Mouse (Mus musculus) hindbrain, embryonic 13.5 days (tissue): ENCODE results near the gene Vmo1. TPM values are rescaled to one million over a fixed set of nuclear protein-coding genes. Genes with fewer than 3 reads are reported as not detected.

Experiments
- ATAC-seq: fragments of 200-750 bp; cut with Nextera tagmentation; 2 replicates; pipeline ENCODE4 v1.8.0; 2017; ENCODE audit warnings: moderate TSS enrichment; ENCODE audit not compliant: low FRiP score
- H3K27ac ChIP-seq: fragments of 300-500 bp; sonication (generic); 2 replicates; pipeline ENCODE4 v1.5.1; 2015; ENCODE audit warnings: inconsistent platforms, mild to moderate bottlenecking, moderate library complexity
- H3K27me3 ChIP-seq: fragments of 300-500 bp; sonication (generic); 2 replicates; pipeline ENCODE4 v1.6.1; 2015; ENCODE audit warnings: mild to moderate bottlenecking, inconsistent platforms
- H3K36me3 ChIP-seq: fragments of 300-500 bp; sonication (generic); 2 replicates; pipeline ENCODE4 v1.6.1; 2015; ENCODE audit warnings: mild to moderate bottlenecking, inconsistent platforms
- H3K4me1 ChIP-seq: fragments of 300-500 bp; sonication (generic); replicated peaks from 2 replicates; pipeline ENCODE4 v1.6.1; 2015; ENCODE audit warnings: inconsistent platforms
- H3K4me2 ChIP-seq: fragments of 300-500 bp; sonication (generic); 2 replicates; pipeline ENCODE4 v1.6.1; 2015; ENCODE audit warnings: inconsistent platforms, mild to moderate bottlenecking, moderate library complexity
- H3K4me3 ChIP-seq: fragments of 300-500 bp; sonication (generic); 2 replicates; pipeline ENCODE4 v1.5.1; 2015; ENCODE audit warnings: mild to moderate bottlenecking, inconsistent platforms
- H3K9ac ChIP-seq: fragments of 300-500 bp; sonication (generic); 2 replicates; pipeline ENCODE4 v1.6.1; 2015; ENCODE audit warnings: mild to moderate bottlenecking, inconsistent platforms
- H3K9me3 ChIP-seq: fragments of 300-500 bp; sonication (generic); 2 replicates; pipeline ENCODE4 v1.6.1; 2016; ENCODE audit warnings: inconsistent platforms
- WGBS: fragments of 180-500 bp; shearing (Covaris S2); methylation state at CpG from one replicate; pipeline ENCODE4 v1.1.7; 2015; 5-methylcytosine and 5-hydroxymethylcytosine counted together
- polyA plus RNA-seq: library from polyadenylated mRNA; unstranded; fragments of >200 nt; fragmentation: Nextera tagmentation; extraction: Ambion mirVana; gene quantifications from 2 replicates; pipeline ENCODE4 v1.2.1, GENCODE M21; 2015

Vmo1 gene
- polyA plus RNA-seq: 0.31 TPM in 1 of 2 replicates, not detected in the other

- no peak for ATAC-seq
- Histone ChIP-seq H3K4me2 (no peak within 1 kb of the TSS), H3K36me3 (no peaks in the 10 kb centered on the region), H3K4me1 (peaks cover 15% of the 10 kb centered on the region), H3K9ac (peak within 1 kb of the TSS; percentile 24; the same call in 1 of the 2 replicates), H3K9me3 (no peaks in the 10 kb centered on the region), H3K27me3 (peaks cover 9% of the 10 kb centered on the region; the same call in 1 of the 2 replicates), H3K4me3 (no peak within 1 kb of the TSS), H3K27ac (no peak within 1 kb of the TSS)
- WGBS: 92% methylated on average over 7 of the region's 7 CpGs
Measured at GRCm38 (mm10) chr11:70514288-70514687, at the start of gene Vmo1. Gene Vmo1, minus strand, starts transcription at chr11:70514616.

- Histone ChIP-seq H3K36me3 (peaks cover 5% of the 10 kb centered on the region; the same call in 1 of the 2 replicates), H3K27ac (peak overlapping the region; percentile 91), H3K4me1 (peaks cover 47% of the 10 kb centered on the region), H3K4me2 (peak overlapping the region; percentile 94), H3K9me3 (no peaks in the 10 kb centered on the region), H3K9ac (peak overlapping the region; percentile 92), H3K27me3 (no peaks in the 10 kb centered on the region), H3K4me3 (peak overlapping the region; percentile 95)
- WGBS: 3% methylated on average over 25 of the region's 25 CpGs
- ATAC-seq: no peak
Measured at GRCm38 (mm10) chr11:70563470-70564275, 49.3 kb upstream of the Vmo1 start.

GRCm38 (mm10) chr11:70562995-70563469 is 48.6 kb upstream of the Vmo1 start:
- Histone ChIP-seq H3K9ac (peak overlapping the region; percentile 92), H3K27me3 (no peaks in the 10 kb centered on the region), H3K36me3 (peaks cover 2% of the 10 kb centered on the region; the same call in 1 of the 2 replicates), H3K27ac (peak overlapping the region; percentile 91), H3K4me1 (peaks cover 47% of the 10 kb centered on the region), H3K4me3 (peak overlapping the region; percentile 95), H3K4me2 (peak overlapping the region; percentile 94), H3K9me3 (no peaks in the 10 kb centered on the region)
- ATAC-seq: peak; percentile 49
- 0% methylated on average over 8 of the region's 31 CpGs for WGBS

- peak within 1 kb of the TSS; percentile 95 for H3K4me3 ChIP-seq
- under 1% methylated on average over 47 of the region's 57 CpGs for WGBS
- peak within 1 kb of the TSS; percentile 94 for H3K4me2 ChIP-seq
- H3K4me1 ChIP-seq: peaks cover 47% of the 10 kb centered on the region
- H3K36me3 ChIP-seq: 0 out of 2 replicates have a peak, but pooled peaks cover 1% of the 10 kb centered on the region
- no peaks in the 10 kb centered on the region for H3K9me3 ChIP-seq
- no peaks in the 10 kb centered on the region for H3K27me3 ChIP-seq
- ATAC-seq: peak; percentile 95
- H3K27ac ChIP-seq: peak within 1 kb of the TSS; percentile 91
- peak within 1 kb of the TSS; percentile 92 for H3K9ac ChIP-seq
Measured at GRCm38 (mm10) chr11:70562287-70562994, 48.0 kb upstream of the Vmo1 start, which contains the start of gene Mink1. Gene Mink1, plus strand, starts transcription at chr11:70562881.

GRCm38 (mm10) chr11:70561937-70562286 is 47.5 kb upstream of the Vmo1 start:
- H3K9me3 ChIP-seq: no peaks in the 10 kb centered on the region
- H3K4me2 ChIP-seq: peak overlapping the region; percentile 94
- H3K4me1 ChIP-seq: peaks cover 42% of the 10 kb centered on the region
- peak overlapping the region; percentile 92 for H3K9ac ChIP-seq
- 2% methylated on average over 2 of the region's 2 CpGs for WGBS
- H3K4me3 ChIP-seq: peak overlapping the region; percentile 95
- no peak for ATAC-seq
- H3K27ac ChIP-seq: peak overlapping the region; percentile 91
- H3K36me3 ChIP-seq: 0 out of 2 replicates have a peak, but pooled peaks cover 3% of the 10 kb centered on the region
- no peaks in the 10 kb centered on the region for H3K27me3 ChIP-seq

- H3K27ac ChIP-seq: no peak overlapping the region
- H3K4me3 ChIP-seq: no peak overlapping the region
- H3K36me3 ChIP-seq: 0 out of 2 replicates have a peak, but pooled peaks cover 3% of the 10 kb centered on the region
- H3K9ac ChIP-seq: no peak overlapping the region
- WGBS: 97% methylated on average over 9 of the region's 9 CpGs
- no peak for ATAC-seq
- H3K27me3 ChIP-seq: 0 out of 2 replicates have a peak, but pooled peaks cover 6% of the 10 kb centered on the region
- no peak overlapping the region for H3K4me2 ChIP-seq
- peaks cover 15% of the 10 kb centered on the region for H3K4me1 ChIP-seq
- H3K9me3 ChIP-seq: no peaks in the 10 kb centered on the region
Measured at GRCm38 (mm10) chr11:70557545-70557944, 43.1 kb upstream of the Vmo1 start.

- H3K4me1 ChIP-seq: peaks cover 7% of the 10 kb centered on the region
- no peak overlapping the region for H3K27ac ChIP-seq
- H3K36me3 ChIP-seq: 0 out of 2 replicates have a peak, but pooled peaks cover 3% of the 10 kb centered on the region
- ATAC-seq: no peak
- H3K4me3 ChIP-seq: no peak overlapping the region
- H3K27me3 ChIP-seq: peaks cover 10% of the 10 kb centered on the region; the same call in 1 of the 2 replicates
- no peak overlapping the region for H3K9ac ChIP-seq
- WGBS: 25% methylated on average over 6 of the region's 7 CpGs
- no peaks in the 10 kb centered on the region for H3K9me3 ChIP-seq
- no peak overlapping the region for H3K4me2 ChIP-seq
Measured at GRCm38 (mm10) chr11:70553940-70554339, 39.5 kb upstream of the Vmo1 start.

- peaks cover 10% of the 10 kb centered on the region; the same call in 1 of the 2 replicates for H3K27me3 ChIP-seq
- H3K9me3 ChIP-seq: no peaks in the 10 kb centered on the region
- 89% methylated on average over 8 of the region's 8 CpGs for WGBS
- H3K27ac ChIP-seq: no peak overlapping the region
- no peak overlapping the region for H3K9ac ChIP-seq
- H3K4me2 ChIP-seq: no peak overlapping the region
- no peaks in the 10 kb centered on the region for H3K36me3 ChIP-seq
- H3K4me1 ChIP-seq: peaks cover 7% of the 10 kb centered on the region
- no peak overlapping the region for H3K4me3 ChIP-seq
- ATAC-seq: no peak
Measured at GRCm38 (mm10) chr11:70551526-70551925, 37.1 kb upstream of the Vmo1 start.

- Histone ChIP-seq H3K27me3 (peaks cover 24% of the 10 kb centered on the region), H3K36me3 (no peaks in the 10 kb centered on the region), H3K9me3 (no peaks in the 10 kb centered on the region), H3K4me2 (no peak overlapping the region), H3K4me1 (peaks cover 11% of the 10 kb centered on the region), H3K27ac (no peak overlapping the region), H3K4me3 (no peak overlapping the region), H3K9ac (no peak overlapping the region)
- ATAC-seq: no peak
- 75% methylated on average over 7 of the region's 7 CpGs for WGBS
Measured at GRCm38 (mm10) chr11:70544496-70544895, 30.1 kb upstream of the Vmo1 start.

GRCm38 (mm10) chr11:70541415-70541814 is 27.0 kb upstream of the Vmo1 start:
- peaks cover 11% of the 10 kb centered on the region for H3K4me1 ChIP-seq
- no peaks in the 10 kb centered on the region for H3K36me3 ChIP-seq
- peaks cover 34% of the 10 kb centered on the region for H3K27me3 ChIP-seq
- ATAC-seq: no peak
- peak overlapping the region; percentile 58 for H3K4me3 ChIP-seq
- peak overlapping the region; percentile 76 for H3K4me2 ChIP-seq
- no peak overlapping the region; the same call in 1 of the 2 replicates for H3K27ac ChIP-seq
- 67% methylated on average over 5 of the region's 5 CpGs for WGBS
- H3K9ac ChIP-seq: no peak overlapping the region
- H3K9me3 ChIP-seq: no peaks in the 10 kb centered on the region

- peaks cover 11% of the 10 kb centered on the region for H3K4me1 ChIP-seq
- H3K4me3 ChIP-seq: peak overlapping the region; percentile 58
- 91% methylated on average over 7 of the region's 7 CpGs for WGBS
- ATAC-seq: no peak
- peaks cover 34% of the 10 kb centered on the region for H3K27me3 ChIP-seq
- no peak overlapping the region; the same call in 1 of the 2 replicates for H3K27ac ChIP-seq
- no peaks in the 10 kb centered on the region for H3K9me3 ChIP-seq
- H3K4me2 ChIP-seq: peak overlapping the region; percentile 76
- H3K9ac ChIP-seq: peak overlapping the region; percentile 75; the same call in 1 of the 2 replicates
- H3K36me3 ChIP-seq: no peaks in the 10 kb centered on the region
Measured at GRCm38 (mm10) chr11:70540928-70541327, 26.5 kb upstream of the Vmo1 start.
